Mouse (Mus musculus) stomach, postnatal 0 days (tissue): ENCODE data around the gene Mgat5.

Experiments
- CTCF ChIP-seq: IDR thresholded peaks from 2 replicates; pipeline ENCODE4 v1.5.1; 2016; ENCODE audit warnings: antibody characterized with exemption, low read depth, mild to moderate bottlenecking, moderate library complexity
- EP300 ChIP-seq: optimal IDR thresholded peaks from 2 replicates; pipeline ENCODE3; 2016; ENCODE audit warnings: antibody characterized with exemption

GRCm38 (mm10) chr1:127513664-127514063, 308.8 kb downstream of the Mgat5 start:
- no peak for TF ChIP-seq EP300
- no peak for TF ChIP-seq CTCF
